Mouse (Mus musculus): ENCODE results near the gene Ctcf. TPM values are rescaled to one million over a fixed set of nuclear protein-coding genes. Genes with fewer than 3 reads are reported as not detected.

Ctcf gene
- polyA plus RNA-seq, 1 experiment from 2014 or later: 131 TPM

DNA sequence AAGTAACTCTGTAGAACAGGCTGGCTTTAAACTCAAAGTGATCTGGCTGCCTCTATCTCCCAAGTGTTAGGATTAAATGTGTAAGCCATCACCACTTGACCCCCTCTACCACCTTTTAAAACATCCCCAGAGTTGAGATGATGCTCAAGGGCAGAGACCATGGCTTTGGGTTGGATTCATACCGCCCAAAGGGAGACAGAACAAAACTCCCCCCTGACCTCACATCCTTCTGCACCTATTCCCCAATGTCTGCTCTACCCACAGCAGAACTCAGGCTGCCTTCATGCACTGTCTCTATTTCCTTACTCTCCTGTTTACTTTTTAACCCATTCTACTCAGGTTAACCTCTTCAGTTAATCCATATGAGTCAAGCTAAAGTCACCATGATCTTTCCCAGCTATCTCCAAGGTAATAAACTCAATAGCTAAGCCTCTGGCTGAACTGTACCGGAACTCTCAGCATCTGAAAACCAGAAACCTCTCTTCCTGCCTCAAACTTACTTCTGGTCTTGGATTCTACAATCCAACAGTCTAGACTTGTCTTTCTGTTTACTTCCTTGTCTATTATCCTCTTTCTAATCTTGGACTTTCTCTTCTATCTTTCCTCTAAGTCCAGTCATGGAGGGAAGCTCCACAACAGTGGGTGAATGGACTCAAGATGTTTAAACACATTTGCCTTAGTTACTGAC lies 1.5 kb upstream of the Ctcf start:
- Histone ChIP-seq H3K27me3 (no peaks in the 10 kb centered on the region), H3K9ac (peak overlapping the region; percentile 67; the same call in 1 of the 2 replicates)
- WGBS: 90% methylated on average over 2 of the region's 2 CpGs

DNA sequence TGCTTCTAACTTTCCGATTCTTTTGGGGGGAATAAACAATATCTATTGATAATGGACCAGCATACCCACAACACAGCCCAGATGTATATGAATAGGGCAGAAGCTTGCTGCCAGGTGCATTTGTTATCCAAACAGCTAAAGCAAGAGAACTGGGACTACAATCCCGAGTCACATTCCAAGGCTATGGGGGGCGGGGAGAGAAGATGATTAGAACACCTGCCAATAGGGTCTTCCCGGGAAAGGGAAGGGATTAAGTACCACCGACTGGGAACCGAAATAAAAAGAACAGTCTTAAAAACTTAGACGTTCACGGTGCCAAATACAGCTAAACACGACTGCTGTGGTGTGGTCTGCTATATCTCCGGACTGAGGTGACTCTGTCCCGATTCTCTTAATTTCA lies 887 bp upstream of the Ctcf start:
- Histone ChIP-seq H3K9me3 (no peaks in the 10 kb centered on the region), H3K4me1 (peaks cover 28% of the 10 kb centered on the region), H3K4me2 (peak overlapping the region; percentile 71), H3K9ac (peak overlapping the region; percentile 67), H3K36me3 (no peaks in the 10 kb centered on the region), H3K27me3 (no peaks in the 10 kb centered on the region), H3K4me3 (peak overlapping the region; percentile 64), H3K27ac (peak overlapping the region; percentile 100)
- 4% methylated on average over 11 of the region's 11 CpGs for WGBS
- ATAC-seq (ENCODE audit: borderline replicate concordance, extremely low read depth, low FRiP score, low TSS enrichment): no peak

More for the DNA sequence above, 1.5 kb upstream of the Ctcf start:
- Histone ChIP-seq H3K9me3 (no peaks in the 10 kb centered on the region), H3K27ac (peak overlapping the region; percentile 100; the same call in 1 of the 2 replicates), H3K4me1 (peaks cover 25% of the 10 kb centered on the region), H3K4me3 (peak overlapping the region; percentile 64; the same call in 1 of the 2 replicates), H3K4me2 (peak overlapping the region; percentile 71), H3K36me3 (no peaks in the 10 kb centered on the region)
- no peak for ATAC-seq (ENCODE audit: borderline replicate concordance, extremely low read depth, low FRiP score, low TSS enrichment)

DNA sequence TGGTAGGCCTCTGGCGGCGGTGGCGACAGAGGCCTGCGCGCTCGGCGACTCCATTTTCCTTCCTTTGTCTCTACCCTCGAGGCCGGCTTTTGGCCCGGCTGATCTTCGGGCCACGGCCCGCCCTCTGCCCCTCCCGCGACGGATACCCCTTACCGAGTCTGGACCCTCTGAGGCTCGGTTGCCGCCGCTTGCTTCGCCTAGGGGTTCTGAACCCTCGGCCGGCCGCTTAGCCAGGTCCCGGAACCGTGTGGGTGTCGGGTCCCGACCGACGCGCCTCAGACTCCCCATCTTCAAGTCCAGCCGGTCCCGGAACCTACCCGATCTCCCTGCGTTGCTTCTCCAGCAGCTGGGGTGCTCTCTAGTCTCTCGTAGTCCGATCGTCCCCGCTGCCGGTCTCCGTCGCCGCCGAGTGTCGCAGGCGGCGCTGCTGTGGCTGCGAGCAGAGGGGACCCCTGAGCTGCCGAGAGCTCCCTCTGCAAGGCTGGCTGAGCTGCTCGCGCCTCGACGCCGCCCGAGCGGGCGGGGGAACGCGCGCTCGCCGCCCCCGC lies 669 bp downstream of the Ctcf start, which contains the start of gene Agrp:
Gene Agrp, minus strand, starts transcription at position 431 of the 548 bp plus-strand sequence.
- H3K4me3 ChIP-seq: peak within 1 kb of the TSS; percentile 64
- H3K9ac ChIP-seq: peak within 1 kb of the TSS; percentile 96
- peaks cover 32% of the 10 kb centered on the region for H3K4me1 ChIP-seq
- H3K9me3 ChIP-seq: no peaks in the 10 kb centered on the region
- H3K27ac ChIP-seq: peak within 1 kb of the TSS; percentile 100
- WGBS: under 1% methylated on average over 55 of the region's 63 CpGs
- no peaks in the 10 kb centered on the region for H3K36me3 ChIP-seq
- ATAC-seq (ENCODE audit: borderline replicate concordance, extremely low read depth, low FRiP score, low TSS enrichment): peak; percentile 32
- peak within 1 kb of the TSS; percentile 72 for H3K4me2 ChIP-seq
- H3K27me3 ChIP-seq: no peaks in the 10 kb centered on the region

DNA sequence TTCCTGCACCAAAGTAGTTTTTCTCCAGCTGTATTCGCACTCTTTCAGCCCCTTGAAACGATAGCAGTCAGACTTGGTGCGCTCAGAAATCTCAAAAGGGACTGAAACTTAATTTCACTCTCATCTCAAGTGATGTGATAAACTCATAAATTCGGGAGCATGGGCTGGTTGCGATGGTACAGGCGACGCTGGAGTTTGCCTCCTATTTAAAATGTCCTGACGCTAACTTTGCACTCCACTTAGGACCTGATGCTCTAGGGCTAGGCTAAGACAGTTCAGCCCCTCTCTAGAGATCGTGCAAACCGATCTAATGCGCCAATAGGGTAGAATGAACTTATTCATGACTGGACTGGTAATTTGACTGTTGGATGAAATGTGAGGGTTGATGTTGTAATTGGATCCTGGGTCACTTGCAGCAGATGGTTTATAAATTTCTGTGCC lies 1.3 kb downstream of the Ctcf start:
- no peaks in the 10 kb centered on the region for H3K9me3 ChIP-seq
- no peaks in the 10 kb centered on the region for H3K27me3 ChIP-seq
- peak overlapping the region; percentile 64 for H3K4me3 ChIP-seq
- under 1% methylated on average over 11 of the region's 11 CpGs for WGBS
- peak overlapping the region; percentile 96 for H3K9ac ChIP-seq
- H3K36me3 ChIP-seq: no peaks in the 10 kb centered on the region
- no peak for ATAC-seq (ENCODE audit: borderline replicate concordance, extremely low read depth, low FRiP score, low TSS enrichment)
- peak overlapping the region; percentile 100 for H3K27ac ChIP-seq
- H3K4me1 ChIP-seq: peaks cover 32% of the 10 kb centered on the region
- H3K4me2 ChIP-seq: peak overlapping the region; percentile 72

DNA sequence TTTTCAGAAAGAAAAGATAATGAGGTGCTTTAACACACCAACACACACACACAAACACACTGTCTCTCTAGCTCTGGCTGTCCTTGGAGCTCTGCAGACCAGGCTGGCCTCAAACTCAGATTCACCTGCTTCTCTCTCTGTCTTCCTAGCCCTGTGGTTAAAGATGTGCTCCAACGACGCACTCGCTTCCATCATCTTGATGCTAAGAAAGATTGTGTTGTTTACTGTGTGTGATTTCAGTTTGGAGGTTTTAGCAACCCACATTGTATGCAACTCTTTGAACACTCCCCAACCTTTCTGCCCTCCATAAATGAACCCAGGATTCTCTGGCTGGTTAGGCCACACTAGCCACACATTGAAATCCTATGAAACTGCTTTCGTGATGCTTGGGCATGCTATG lies 2.1 kb downstream of the Ctcf start:
- no peak overlapping the region; the same call in 1 of the 2 replicates for H3K9ac ChIP-seq

DNA sequence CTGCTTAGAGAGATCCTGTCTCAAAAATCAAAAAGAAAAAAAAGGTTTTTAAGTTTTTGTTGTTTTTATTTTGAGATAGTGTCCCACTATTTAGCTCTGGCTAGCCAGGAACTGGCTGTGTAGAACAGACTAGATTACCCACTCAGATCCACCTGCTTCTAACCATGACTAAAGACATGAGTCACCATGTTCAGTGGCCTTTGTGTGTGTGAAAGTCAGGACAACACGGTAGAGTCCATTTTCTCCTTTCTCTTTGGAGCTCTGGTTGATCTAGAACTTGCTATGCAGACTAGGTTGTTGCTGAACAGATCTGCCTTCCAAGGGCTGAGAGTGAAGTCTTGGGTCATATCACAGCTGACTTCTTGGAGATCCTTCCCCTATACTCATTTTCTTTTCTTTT lies 3.5 kb downstream of the Ctcf start:
- Histone ChIP-seq H3K4me1 (peaks cover 30% of the 10 kb centered on the region), H3K27ac (no peak overlapping the region), H3K4me3 (no peak overlapping the region), H3K9ac (no peak overlapping the region), H3K36me3 (peaks cover 12% of the 10 kb centered on the region), H3K27me3 (no peaks in the 10 kb centered on the region), H3K4me2 (no peak overlapping the region), H3K9me3 (no peaks in the 10 kb centered on the region)
- WGBS: 72% methylated on average over 1 of the region's 1 CpGs
- ATAC-seq (ENCODE audit: borderline replicate concordance, extremely low read depth, low FRiP score, low TSS enrichment): no peak

More for the DNA sequence above, 2.1 kb downstream of the Ctcf start:
- Histone ChIP-seq H3K4me2 (peak overlapping the region; percentile 72), H3K4me1 (peaks cover 32% of the 10 kb centered on the region), H3K27me3 (no peaks in the 10 kb centered on the region), H3K36me3 (peaks cover 2% of the 10 kb centered on the region), H3K9me3 (no peaks in the 10 kb centered on the region), H3K27ac (peak overlapping the region; percentile 63; the same call in 1 of the 2 replicates), H3K4me3 (peak overlapping the region; percentile 64)
- no peak for ATAC-seq (ENCODE audit: borderline replicate concordance, extremely low read depth, low FRiP score, low TSS enrichment)
- WGBS: 78% methylated on average over 4 of the region's 4 CpGs

DNA sequence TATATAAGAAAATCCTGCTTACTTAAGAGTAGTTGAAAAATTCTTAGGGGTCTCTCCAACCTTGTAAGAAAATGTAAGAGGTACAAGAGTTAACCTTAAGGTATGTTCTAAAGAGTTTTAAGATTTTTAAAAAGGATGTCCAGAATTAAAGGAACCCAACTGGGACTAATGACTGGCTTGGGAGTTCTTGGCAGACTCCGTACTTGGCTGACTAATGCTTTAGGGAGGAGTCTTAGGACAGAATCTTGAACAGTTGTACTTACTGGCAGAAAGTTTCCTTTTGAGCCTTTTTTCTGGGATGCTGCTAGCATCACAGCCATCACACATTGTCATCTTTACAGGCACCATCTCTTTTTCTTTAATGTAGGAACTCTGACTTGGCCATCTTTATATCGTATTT lies 4.1 kb downstream of the Ctcf start:
- Histone ChIP-seq H3K27me3 (no peaks in the 10 kb centered on the region), H3K4me2 (no peak overlapping the region), H3K27ac (no peak overlapping the region), H3K9me3 (no peaks in the 10 kb centered on the region), H3K4me3 (no peak overlapping the region), H3K9ac (no peak overlapping the region), H3K36me3 (peaks cover 18% of the 10 kb centered on the region), H3K4me1 (peaks cover 24% of the 10 kb centered on the region)
- 53% methylated on average over 2 of the region's 2 CpGs for WGBS
- ATAC-seq (ENCODE audit: borderline replicate concordance, extremely low read depth, low FRiP score, low TSS enrichment): no peak

DNA sequence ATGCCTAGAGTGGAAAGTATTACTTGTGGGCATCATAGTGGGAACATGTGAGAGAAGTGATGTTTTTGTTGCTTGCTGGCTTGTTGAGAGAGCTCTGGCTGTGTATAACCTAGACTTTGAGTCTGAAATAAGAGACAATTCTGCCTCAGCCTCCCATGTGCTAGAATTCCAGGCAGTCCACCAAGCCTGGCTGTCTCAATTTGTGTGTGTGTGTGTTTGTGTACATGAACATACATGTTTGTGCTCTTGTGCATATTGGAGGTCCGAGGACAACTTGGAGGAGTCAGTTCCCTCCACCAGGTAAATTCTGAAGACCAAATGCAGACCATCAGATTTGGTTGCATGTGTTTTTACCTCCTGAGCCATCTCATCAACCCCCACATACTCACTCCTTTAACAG lies 8.8 kb downstream of the Ctcf start:
- no peak for ATAC-seq (ENCODE audit: borderline replicate concordance, extremely low read depth, low FRiP score, low TSS enrichment)
- no peak overlapping the region for H3K9ac ChIP-seq
- 90% methylated on average over 1 of the region's 1 CpGs for WGBS

DNA sequence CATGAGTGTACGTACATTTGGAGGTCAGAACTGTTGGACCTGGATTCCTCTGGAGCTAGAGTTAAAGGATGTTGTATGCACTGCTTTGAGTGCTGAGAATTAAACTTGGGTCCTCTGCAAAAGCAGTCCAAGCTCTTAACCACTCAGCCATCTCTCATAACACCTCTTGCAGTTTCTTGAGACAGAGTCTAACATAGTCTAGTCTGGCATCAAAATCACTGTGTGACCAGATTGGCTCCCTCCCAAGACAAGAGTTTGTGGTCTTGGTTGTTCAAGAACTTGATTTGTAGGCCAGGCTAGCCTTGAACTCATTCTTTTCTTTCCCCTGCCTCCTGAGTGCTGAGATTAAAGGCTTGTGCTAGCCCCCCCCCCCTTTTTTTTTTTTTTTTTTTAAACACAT lies 12.6 kb downstream of the Ctcf start:
- Histone ChIP-seq H3K27me3 (no peaks in the 10 kb centered on the region), H3K4me1 (no peaks in the 10 kb centered on the region), H3K4me2 (no peak overlapping the region), H3K9me3 (no peaks in the 10 kb centered on the region), H3K36me3 (peaks cover 35% of the 10 kb centered on the region), H3K9ac (no peak overlapping the region), H3K27ac (no peak overlapping the region), H3K4me3 (no peak overlapping the region)
- ATAC-seq (ENCODE audit: borderline replicate concordance, extremely low read depth, low FRiP score, low TSS enrichment): no peak
- 97% methylated on average over 1 of the region's 1 CpGs for WGBS

More for the DNA sequence above, 8.8 kb downstream of the Ctcf start:
- Histone ChIP-seq H3K4me1 (peaks cover 4% of the 10 kb centered on the region), H3K4me3 (no peak overlapping the region), H3K27ac (no peak overlapping the region), H3K4me2 (no peak overlapping the region), H3K9me3 (no peaks in the 10 kb centered on the region), H3K36me3 (peaks cover 27% of the 10 kb centered on the region), H3K27me3 (no peaks in the 10 kb centered on the region)

DNA sequence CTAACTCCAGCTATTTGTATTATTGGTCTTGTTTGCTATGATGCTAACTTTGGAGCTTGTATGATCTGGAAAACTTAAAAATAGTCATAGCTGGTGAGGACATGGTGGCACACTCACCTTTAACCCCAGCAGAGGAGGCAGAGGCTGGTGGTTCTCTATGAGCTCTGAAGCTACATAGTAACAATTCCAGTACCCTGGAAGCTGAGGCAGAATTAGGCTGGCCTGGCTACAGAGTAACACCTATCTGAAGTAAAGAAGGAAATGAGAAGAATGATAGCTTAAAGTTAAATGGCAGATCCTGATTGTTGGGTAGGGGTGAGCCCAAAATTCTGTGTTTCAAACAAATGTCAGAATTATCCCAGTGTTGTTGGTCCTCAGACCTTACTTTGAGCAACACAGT lies 21.3 kb downstream of the Ctcf start:
- H3K4me1 ChIP-seq: no peaks in the 10 kb centered on the region
- H3K9me3 ChIP-seq: no peaks in the 10 kb centered on the region
- no peak overlapping the region for H3K27ac ChIP-seq
- peaks cover 14% of the 10 kb centered on the region for H3K36me3 ChIP-seq
- H3K9ac ChIP-seq: no peak overlapping the region
- no peak overlapping the region for H3K4me2 ChIP-seq
- no peak overlapping the region for H3K4me3 ChIP-seq
- ATAC-seq (ENCODE audit: borderline replicate concordance, extremely low read depth, low FRiP score, low TSS enrichment): no peak
- H3K27me3 ChIP-seq: no peaks in the 10 kb centered on the region

DNA sequence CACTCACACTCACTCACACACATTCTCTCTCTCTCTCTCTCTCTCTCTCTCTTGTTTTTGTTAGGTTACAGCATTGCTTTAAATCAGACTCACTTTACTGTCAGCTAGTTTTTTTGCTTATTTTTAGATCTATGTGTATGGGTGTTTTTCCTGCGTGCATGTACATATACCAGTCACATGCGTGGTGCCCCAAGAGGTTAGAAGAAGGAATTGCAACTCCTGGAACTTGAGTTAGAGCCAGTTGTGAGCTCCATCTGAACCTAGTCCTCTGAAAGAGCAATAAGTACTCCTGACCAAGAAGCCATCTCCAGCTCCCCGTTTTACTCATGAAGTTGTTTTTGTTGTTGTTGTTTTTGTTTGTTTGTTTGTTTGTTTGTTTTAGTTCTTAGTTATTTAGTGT lies 24.8 kb downstream of the Ctcf start:
- no peak for ATAC-seq (ENCODE audit: borderline replicate concordance, extremely low read depth, low FRiP score, low TSS enrichment)
- peaks cover 26% of the 10 kb centered on the region for H3K36me3 ChIP-seq
- 66% methylated on average over 3 of the region's 3 CpGs for WGBS

DNA sequence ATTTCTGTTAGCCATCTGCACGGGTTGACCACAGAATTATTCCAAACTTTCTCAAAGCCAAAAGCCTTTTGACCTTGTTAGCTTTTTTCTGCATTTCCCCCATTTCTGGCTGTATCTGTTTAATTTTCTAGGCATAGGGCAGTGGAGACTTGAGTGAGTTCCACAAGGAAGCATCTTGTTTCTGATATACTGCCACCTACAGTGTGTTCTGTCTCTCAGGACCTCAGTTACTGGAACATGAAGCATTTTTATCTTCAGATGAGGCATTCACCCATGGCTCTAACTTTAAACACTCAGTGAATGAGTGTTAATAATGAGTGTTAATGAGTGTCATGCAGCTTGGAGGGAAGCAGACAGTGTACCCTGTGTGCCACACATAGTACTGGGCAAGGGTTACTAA lies 41.5 kb downstream of the Ctcf start:
- Histone ChIP-seq H3K9me3 (no peaks in the 10 kb centered on the region), H3K4me3 (no peak overlapping the region), H3K36me3 (peaks cover 92% of the 10 kb centered on the region), H3K4me1 (no peaks in the 10 kb centered on the region), H3K4me2 (no peak overlapping the region), H3K9ac (no peak overlapping the region), H3K27me3 (no peaks in the 10 kb centered on the region), H3K27ac (no peak overlapping the region)
- ATAC-seq (ENCODE audit: borderline replicate concordance, extremely low read depth, low FRiP score, low TSS enrichment): no peak
- WGBS: 82% methylated on average over 1 of the region's 1 CpGs

More for the DNA sequence above, 24.8 kb downstream of the Ctcf start:
- no peak overlapping the region for H3K9ac ChIP-seq
- no peak overlapping the region for H3K4me3 ChIP-seq
- no peaks in the 10 kb centered on the region for H3K27me3 ChIP-seq
- H3K9me3 ChIP-seq: no peaks in the 10 kb centered on the region
- H3K4me2 ChIP-seq: no peak overlapping the region
- H3K27ac ChIP-seq: no peak overlapping the region
- H3K4me1 ChIP-seq: no peaks in the 10 kb centered on the region

All from lung, embryonic 15.5 days (tissue).